Mouse (Mus musculus) liver, embryonic 14.5 days (tissue): ENCODE measurements around the gene Gnai3.

ENCODE experiments used
- CTCF ChIP-seq: IDR thresholded peaks from 2 replicates; pipeline ENCODE4 v1.5.1; 2016; ENCODE audit warnings: antibody characterized with exemption, low read depth, control low read depth
- EP300 ChIP-seq: IDR thresholded peaks from 2 replicates; pipeline ENCODE4 v1.6.1; 2016; ENCODE audit warnings: antibody characterized with exemption, low read depth

DNA sequence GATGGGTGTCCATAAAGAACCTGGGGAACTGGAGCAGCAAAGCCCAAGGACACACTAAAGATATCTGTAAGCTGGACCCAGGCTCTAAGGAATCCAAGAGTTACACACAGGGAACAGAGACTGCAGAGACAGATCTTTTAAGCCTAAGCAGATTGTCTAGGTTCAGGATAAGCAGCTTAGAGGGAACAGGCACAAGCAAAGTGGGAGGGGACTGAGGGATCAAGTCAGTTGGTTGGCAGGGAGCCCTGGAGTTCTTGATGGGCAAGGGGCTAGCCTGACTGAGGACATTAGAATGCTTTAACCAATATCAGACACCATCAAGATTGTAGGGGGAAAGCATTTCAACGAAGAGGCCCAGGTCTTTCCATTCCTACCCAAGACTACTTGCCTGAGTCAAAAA is 51.8 kb downstream of the Gnai3 start:
- TF ChIP-seq CTCF (no peak), EP300 (no peak)
